In the genomic region with DNA sequence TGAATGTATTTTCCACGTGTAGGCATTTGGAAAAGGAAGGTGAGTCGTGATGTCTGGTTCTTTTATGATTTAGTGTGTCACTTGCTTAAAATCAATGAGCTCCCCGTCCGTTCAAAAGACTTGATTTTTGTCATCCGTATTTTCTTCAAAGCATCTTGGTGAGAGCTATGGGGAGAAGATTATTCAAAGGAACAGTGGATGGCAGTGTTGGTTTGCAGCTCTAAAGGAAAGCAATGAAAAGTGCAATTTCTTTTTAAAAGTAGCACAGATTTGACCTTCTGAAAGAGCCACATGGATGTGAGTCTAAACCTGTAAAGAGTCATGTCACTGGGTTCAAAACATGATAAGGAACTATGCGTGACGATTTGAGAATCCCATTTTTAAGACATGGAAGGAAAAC, we compare ENCODE assay signal across 18 mouse cellular contexts.
DNase-seq lines count a peak whose midpoint lies in the region; ATAC-seq and TF ChIP-seq lines count a peak whose summit lies in the region.
"Had no signal": no experiment of that assay in that cellular context is flagged by ENCODE, and none has a peak within 500 bp of the region (broad histone marks: within the 10 kb centered on the region; RNA-seq: fewer than 3 reads in every experiment).

No protein-coding gene starts in this region.

- no peak for TF ChIP-seq EP300 in stomach, postnatal 0 days (optimal IDR thresholded peaks at IDR 0.05)

- H3K4me1 ChIP-seq in kidney, embryonic 14.5 days (ENCODE audit: control insufficient read depth, insufficient read depth, low read length), result no peaks in the 10 kb centered on the region
- no peaks in the 10 kb centered on the region for H3K4me1 ChIP-seq in midbrain, embryonic 14.5 days (ENCODE audit: control insufficient read depth, insufficient read depth, low read length)
- H3K4me1 ChIP-seq in midbrain, embryonic 13.5 days (replicated peaks), result no peaks in the 10 kb centered on the region
- H3K4me1 ChIP-seq in stomach, postnatal 0 days (replicated peaks; ENCODE audit: control insufficient read depth, insufficient read depth), result no peaks in the 10 kb centered on the region
- H3K4me1 ChIP-seq: hindbrain, embryonic 15.5 days; limb, embryonic 13.5 days; liver, embryonic 13.5 days had no signal

- no peaks in the 10 kb centered on the region for H3K27me3 ChIP-seq in kidney, embryonic 14.5 days (ENCODE audit: control insufficient read depth, insufficient read depth, low read length)
- H3K27me3 ChIP-seq in midbrain, embryonic 14.5 days (ENCODE audit: control insufficient read depth, insufficient read depth, low read length), result no peaks in the 10 kb centered on the region
- no peaks in the 10 kb centered on the region for H3K27me3 ChIP-seq in midbrain, embryonic 13.5 days
- no peaks in the 10 kb centered on the region for H3K27me3 ChIP-seq in stomach, postnatal 0 days (ENCODE audit: control insufficient read depth, insufficient read depth, low read length)
- H3K27me3 ChIP-seq: hindbrain, embryonic 15.5 days; liver, embryonic 13.5 days had no signal

- DNase-seq in gastrocnemius, adult 2 months, result no peak
- no peak for DNase-seq in gastrocnemius, postnatal 25 days
- peak; percentile 8 for DNase-seq in kidney, postnatal 14 days
- DNase-seq in midbrain, embryonic 14.5 days, result peak; percentile 22
- no peak for DNase-seq in stomach, postnatal 0 days (ENCODE audit: low spot score)
- no peak for DNase-seq in cerebellum, adult 8-10 months
- DNase-seq: adrenal gland, adult 2 months; B cell, adult 2 months; cerebellum, adult 9-11 months; gastrocnemius, postnatal 10 days; heart, adult 2 months; heart, postnatal 36 days; liver, embryonic 13.5 days; retina, postnatal 1 day had no signal

- no peaks in the 10 kb centered on the region for H3K9me3 ChIP-seq in kidney, embryonic 14.5 days (ENCODE audit: control insufficient read depth, low read length)
- H3K9me3 ChIP-seq in midbrain, embryonic 14.5 days (ENCODE audit: control insufficient read depth, low read length), result no peaks in the 10 kb centered on the region
- H3K9me3 ChIP-seq in midbrain, embryonic 13.5 days, result no peaks in the 10 kb centered on the region
- H3K9me3 ChIP-seq in stomach, postnatal 0 days (ENCODE audit: control insufficient read depth, low read length), result no peaks in the 10 kb centered on the region
- H3K9me3 ChIP-seq: hindbrain, embryonic 15.5 days; limb, embryonic 13.5 days; liver, embryonic 13.5 days had no signal

- WGBS in kidney, embryonic 14.5 days, result 74% methylated on average over 7 of the region's 7 CpGs
- 87% methylated on average over 7 of the region's 7 CpGs for WGBS in midbrain, embryonic 14.5 days
- WGBS in midbrain, embryonic 13.5 days, result 83% methylated on average over 7 of the region's 7 CpGs
- WGBS in stomach, postnatal 0 days, result 65% methylated on average over 7 of the region's 7 CpGs

- peak; percentile 24; the same call in 1 of the 2 replicates for TF ChIP-seq CTCF in gastrocnemius, adult 2 months (IDR thresholded peaks at IDR 0.05)
- TF ChIP-seq CTCF in stomach, postnatal 0 days (IDR thresholded peaks at IDR 0.05; ENCODE audit: low read depth), result peak; percentile 67

- no peak overlapping the region for H3K4me2 ChIP-seq in kidney, embryonic 14.5 days (replicated peaks; ENCODE audit: low read depth, low read length)
- H3K4me2 ChIP-seq in midbrain, embryonic 14.5 days (ENCODE audit: low read length), result no peak overlapping the region
- no peak overlapping the region for H3K4me2 ChIP-seq in midbrain, embryonic 13.5 days (replicated peaks)
- H3K4me2 ChIP-seq in stomach, postnatal 0 days (replicated peaks; ENCODE audit: low read depth), result no peak overlapping the region
- H3K4me2 ChIP-seq: hindbrain, embryonic 15.5 days; limb, embryonic 13.5 days; liver, embryonic 13.5 days had no signal

- intact Hi-C loops in gastrocnemius, adult 2 months (cut with DNase I), result no loop called here

- H3K9ac ChIP-seq in kidney, embryonic 14.5 days (ENCODE audit: low read depth, low read length), result no peak overlapping the region
- no peak overlapping the region for H3K9ac ChIP-seq in midbrain, embryonic 14.5 days (replicated peaks; ENCODE audit: low read length)
- no peak overlapping the region for H3K9ac ChIP-seq in midbrain, embryonic 13.5 days (replicated peaks)
- H3K9ac ChIP-seq in stomach, postnatal 0 days (ENCODE audit: low read length), result no peak overlapping the region
- H3K9ac ChIP-seq: hindbrain, embryonic 15.5 days; limb, embryonic 13.5 days; liver, embryonic 13.5 days had no signal

- no peak overlapping the region for H3K27ac ChIP-seq in gastrocnemius, adult 2 months
- H3K27ac ChIP-seq in kidney, embryonic 14.5 days (ENCODE audit: low read depth, low read length), result no peak overlapping the region
- no peak overlapping the region for H3K27ac ChIP-seq in midbrain, embryonic 14.5 days (replicated peaks; ENCODE audit: low read depth, low read length)
- no peak overlapping the region for H3K27ac ChIP-seq in midbrain, embryonic 13.5 days
- no peak overlapping the region for H3K27ac ChIP-seq in stomach, postnatal 0 days (replicated peaks)
- H3K27ac ChIP-seq: heart, adult 2 months; hindbrain, embryonic 15.5 days; limb, embryonic 13.5 days; liver, embryonic 13.5 days had no signal

- no peak overlapping the region for H3K4me3 ChIP-seq in gastrocnemius, adult 2 months
- no peak overlapping the region for H3K4me3 ChIP-seq in kidney, embryonic 14.5 days (ENCODE audit: low read length)
- H3K4me3 ChIP-seq in midbrain, embryonic 14.5 days (replicated peaks; ENCODE audit: low read depth, low read length), result no peak overlapping the region
- no peak overlapping the region for H3K4me3 ChIP-seq in midbrain, embryonic 13.5 days (replicated peaks)
- H3K4me3 ChIP-seq in stomach, postnatal 0 days (ENCODE audit: low read depth, low read length), result no peak overlapping the region
- H3K4me3 ChIP-seq: heart, adult 2 months; hindbrain, embryonic 15.5 days; limb, embryonic 13.5 days; liver, embryonic 13.5 days had no signal

- no peaks in the 10 kb centered on the region for H3K36me3 ChIP-seq in kidney, embryonic 14.5 days (ENCODE audit: control insufficient read depth, insufficient read depth, low read length)
- H3K36me3 ChIP-seq in midbrain, embryonic 14.5 days (ENCODE audit: control insufficient read depth, insufficient read depth, low read length), result no peaks in the 10 kb centered on the region
- H3K36me3 ChIP-seq in midbrain, embryonic 13.5 days, result no peaks in the 10 kb centered on the region
- no peaks in the 10 kb centered on the region for H3K36me3 ChIP-seq in stomach, postnatal 0 days (ENCODE audit: control insufficient read depth, insufficient read depth, low read length)
- H3K36me3 ChIP-seq: hindbrain, embryonic 15.5 days; limb, embryonic 13.5 days; liver, embryonic 13.5 days had no signal

- no peak for ATAC-seq in kidney, embryonic 14.5 days (ENCODE audit: low FRiP score, low TSS enrichment)
- ATAC-seq in midbrain, embryonic 14.5 days (ENCODE audit: low FRiP score, low TSS enrichment), result no peak
- no peak for ATAC-seq in midbrain, embryonic 13.5 days
- ATAC-seq in stomach, postnatal 0 days (ENCODE audit: low FRiP score, low TSS enrichment), result no peak

Comparison
In these comparisons a context has a peak if more than half of its experiments do, and no peak if none do; other contexts are left out.
1. DNase-seq: peak in kidney, postnatal 14 days (single experiment) and midbrain, embryonic 14.5 days (single experiment); none in gastrocnemius, adult 2 months (single experiment), gastrocnemius, postnatal 25 days (single experiment), stomach, postnatal 0 days (single experiment) and cerebellum, adult 8-10 months (single experiment).